Mouse (Mus musculus): ENCODE data around the gene Mat2a. TPM values are rescaled to one million over a fixed set of nuclear protein-coding genes. Genes with fewer than 3 reads are reported as not detected.
A peak's percentile ranks its signal among the peaks of the same experiment; 100 is the strongest.
"Not testable (repeated sequence)": the region's sequence is repeated elsewhere in the genome, so short reads cannot be mapped to it uniquely, and the experiment has no call there.

Gene Mat2a
- polyA plus RNA-seq, 1 experiment from 2014 or later, result 439 TPM

DNA sequence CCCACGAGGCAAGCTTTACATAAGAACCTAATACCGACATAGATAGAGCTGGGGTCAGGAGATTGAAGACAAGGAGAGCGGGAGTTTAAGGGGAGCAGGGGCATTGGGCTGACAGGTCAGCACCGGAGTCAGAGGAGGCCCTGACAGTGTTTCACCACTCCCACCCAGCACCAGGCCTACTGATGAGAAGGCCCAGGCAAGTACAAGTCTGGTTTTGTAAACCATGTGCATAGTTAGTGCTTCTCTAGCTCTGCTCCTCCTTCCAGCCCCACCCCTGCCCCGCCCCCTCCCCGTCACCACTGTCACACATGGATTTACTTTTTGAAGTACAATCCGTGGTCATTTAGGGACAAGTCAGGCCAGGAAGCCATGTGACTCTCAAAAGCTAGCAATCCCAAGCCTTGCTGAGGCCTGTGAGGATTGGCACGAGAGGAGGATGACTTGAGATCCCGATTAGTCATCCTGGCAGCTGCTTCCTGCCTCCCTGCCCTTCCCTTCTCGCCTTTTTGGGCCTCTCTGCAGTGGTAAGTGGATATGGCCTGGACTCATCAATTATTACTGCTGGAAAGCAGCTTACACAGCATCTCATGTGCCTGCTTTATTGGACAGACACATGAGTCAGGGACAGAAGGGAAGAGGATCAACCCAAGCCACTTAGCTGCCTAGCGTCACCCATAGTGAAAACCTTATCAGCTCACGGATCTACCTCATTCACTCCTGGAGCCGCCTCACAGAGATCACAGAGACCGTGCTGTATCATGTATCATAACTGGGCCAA lies 34.1 kb upstream of the Mat2a start:
- no peaks in the 10 kb centered on the region for H3K36me3 ChIP-seq
- H3K9me3 ChIP-seq, result no peaks in the 10 kb centered on the region
- no peak overlapping the region for H3K4me2 ChIP-seq (replicated peaks)
- no peak overlapping the region for H3K9ac ChIP-seq (replicated peaks)
- H3K27ac ChIP-seq, result no peak overlapping the region
- WGBS, result 70% methylated on average over 14 of the region's 14 CpGs
- H3K4me1 ChIP-seq (replicated peaks), result no peaks in the 10 kb centered on the region
- ATAC-seq, result no peak
- H3K27me3 ChIP-seq, result no peaks in the 10 kb centered on the region
- no peak overlapping the region for H3K4me3 ChIP-seq (replicated peaks)

DNA sequence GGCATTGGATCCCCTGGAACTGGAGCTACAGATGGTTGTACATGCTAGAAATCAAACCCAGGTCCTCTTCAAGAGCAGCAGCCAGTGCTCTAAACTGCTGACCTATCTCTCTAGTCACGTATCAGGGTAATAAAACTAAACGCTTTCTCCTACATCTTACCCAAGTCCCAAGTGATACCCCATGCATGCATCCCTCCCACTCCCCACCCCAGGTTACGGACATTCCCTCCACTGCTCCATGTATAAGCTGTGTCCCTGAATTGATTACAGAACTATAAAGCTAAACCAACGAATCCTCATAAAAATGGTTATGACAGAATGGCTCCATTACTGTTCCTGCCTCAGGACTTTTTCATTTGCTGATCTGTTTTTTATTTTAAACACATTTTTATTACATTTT lies 26.8 kb upstream of the Mat2a start:
- no peaks in the 10 kb centered on the region for H3K9me3 ChIP-seq
- H3K27ac ChIP-seq, result no peak overlapping the region
- ATAC-seq, result no peak
- H3K27me3 ChIP-seq, result no peaks in the 10 kb centered on the region
- H3K9ac ChIP-seq (replicated peaks), result no peak overlapping the region
- H3K4me2 ChIP-seq (replicated peaks), result no peak overlapping the region
- no peak overlapping the region for H3K4me3 ChIP-seq (replicated peaks)
- 88% methylated on average over 4 of the region's 4 CpGs for WGBS
- H3K36me3 ChIP-seq, result no peaks in the 10 kb centered on the region
- no peaks in the 10 kb centered on the region for H3K4me1 ChIP-seq (replicated peaks)

DNA sequence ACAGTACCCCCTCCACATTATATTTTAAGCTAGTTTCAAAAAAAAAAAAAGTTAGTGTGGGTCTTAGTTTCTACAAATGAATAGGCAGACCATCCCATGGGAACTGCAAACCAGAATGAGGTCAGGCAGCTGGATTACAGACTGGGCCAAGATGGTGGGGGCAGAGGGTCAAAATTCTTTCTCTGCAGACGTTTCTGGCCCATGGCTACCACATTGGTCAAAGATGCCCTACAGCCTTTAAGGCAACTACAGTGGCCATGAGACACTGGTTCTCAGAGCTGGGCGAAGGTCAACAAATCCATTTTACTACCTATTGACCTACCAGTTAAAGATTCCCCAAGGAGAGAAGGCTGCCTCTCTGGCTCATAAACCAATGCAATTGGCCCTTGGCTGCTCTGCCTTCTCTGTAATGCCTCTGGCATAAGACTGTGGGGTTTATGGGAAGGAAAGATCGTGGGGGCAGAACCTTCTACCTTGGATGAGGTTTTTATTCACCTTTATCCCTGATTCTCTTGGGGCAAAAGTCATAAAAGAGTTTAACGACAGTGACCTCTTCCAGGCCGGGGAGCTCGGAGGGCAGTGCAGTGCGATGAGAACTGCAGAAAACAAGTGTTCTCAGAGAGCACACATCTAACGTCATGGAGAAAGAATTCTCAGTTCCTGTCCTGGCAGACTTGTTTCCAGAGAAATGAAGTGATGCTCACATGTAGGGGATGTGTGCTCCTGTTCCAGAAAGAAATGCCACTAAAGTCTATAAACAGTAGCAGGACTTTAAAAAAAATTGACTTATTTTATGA lies 26.2 kb upstream of the Mat2a start:
- 83% methylated on average over 8 of the region's 8 CpGs for WGBS
- Histone ChIP-seq H3K4me1 (replicated peaks) (no peaks in the 10 kb centered on the region), H3K9ac (replicated peaks) (no peak overlapping the region), H3K36me3 (no peaks in the 10 kb centered on the region), H3K27ac (no peak overlapping the region), H3K4me3 (replicated peaks) (no peak overlapping the region), H3K4me2 (replicated peaks) (no peak overlapping the region), H3K9me3 (no peaks in the 10 kb centered on the region), H3K27me3 (no peaks in the 10 kb centered on the region)
- no peak for ATAC-seq

DNA sequence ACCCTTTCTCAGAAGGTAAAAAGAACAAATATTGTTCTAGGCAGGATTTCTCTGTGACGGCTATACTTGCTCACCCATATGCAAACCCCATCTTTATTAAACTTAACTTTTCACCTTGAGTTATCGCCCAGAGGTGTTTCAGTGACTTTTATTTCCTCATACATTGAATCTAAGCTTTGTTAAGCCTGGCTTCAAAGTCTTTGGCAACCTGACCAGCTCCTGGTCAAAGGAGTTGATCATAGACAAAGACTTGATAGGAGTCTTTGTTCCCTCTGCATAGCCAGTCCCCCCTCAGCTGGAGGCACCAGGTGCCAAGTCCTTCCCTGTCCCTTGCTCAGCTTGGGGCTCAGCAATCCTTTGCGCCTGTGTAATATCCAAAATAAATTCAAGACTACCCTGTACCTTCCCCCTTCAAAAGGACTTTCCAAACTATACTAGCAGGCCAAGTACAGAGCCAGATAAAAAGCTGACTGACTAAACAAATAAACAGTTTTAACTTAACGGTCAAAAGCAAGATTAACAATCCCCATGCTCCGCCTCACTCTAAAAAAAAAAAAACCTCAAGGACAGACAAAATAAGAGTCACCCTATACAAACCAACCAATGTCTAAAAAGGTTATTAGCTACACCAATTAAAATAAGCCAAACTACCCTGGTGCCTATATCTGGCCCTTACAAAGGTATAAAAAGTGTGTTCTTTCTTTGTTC lies 23.3 kb upstream of the Mat2a start:
- H3K4me1 ChIP-seq (replicated peaks), result not testable (repeated sequence)
- WGBS, result 83% methylated on average over 5 of the region's 5 CpGs

DNA sequence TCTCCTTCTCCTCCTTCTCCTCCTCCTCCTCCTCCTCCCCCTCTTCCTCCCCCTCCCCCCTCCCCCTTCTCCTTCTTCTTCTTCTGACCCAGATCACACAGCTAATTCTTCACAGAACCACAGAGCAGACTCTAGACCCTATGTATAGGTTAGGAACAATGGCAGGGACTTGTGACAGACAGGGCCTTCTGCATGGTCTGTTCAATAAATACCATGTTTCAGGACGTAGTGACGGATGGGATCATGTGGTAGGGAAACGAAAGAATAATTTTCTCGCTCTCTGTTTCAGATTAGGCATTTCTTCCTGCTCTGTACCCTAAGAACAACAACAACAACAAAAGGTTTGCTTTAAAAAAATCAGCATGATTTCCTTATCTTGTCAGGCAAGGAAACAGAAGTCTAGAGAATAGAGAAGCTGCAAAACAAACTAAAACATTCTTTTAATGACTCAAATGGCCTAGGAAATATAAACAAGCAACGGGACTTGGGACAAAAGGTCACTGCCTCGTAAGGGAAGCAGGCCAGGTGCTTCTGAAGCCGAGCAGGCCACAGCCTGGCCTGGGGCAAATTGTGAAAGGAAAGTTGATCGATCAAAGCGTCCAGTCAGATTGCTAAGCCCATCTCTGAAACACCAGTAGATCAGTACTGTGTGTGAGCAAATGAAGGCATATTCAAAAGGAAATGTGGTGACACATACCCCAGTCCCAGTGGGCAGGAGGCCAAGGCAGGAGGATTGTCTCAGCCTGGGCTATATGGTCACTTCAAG lies 20.9 kb upstream of the Mat2a start:
- Histone ChIP-seq H3K27ac (no peak overlapping the region), H3K4me3 (replicated peaks) (no peak overlapping the region), H3K4me2 (replicated peaks) (no peak overlapping the region), H3K27me3 (no peaks in the 10 kb centered on the region), H3K4me1 (replicated peaks) (peaks cover under 1% of the 10 kb centered on the region), H3K9ac (replicated peaks) (no peak overlapping the region), H3K36me3 (no peaks in the 10 kb centered on the region), H3K9me3 (no peaks in the 10 kb centered on the region)
- WGBS, result 78% methylated on average over 9 of the region's 9 CpGs
- ATAC-seq, result no peak

More for the DNA sequence above, 23.3 kb upstream of the Mat2a start:
- not testable (repeated sequence) for H3K9ac ChIP-seq (replicated peaks); H3K27me3 ChIP-seq; H3K4me3 ChIP-seq (replicated peaks); H3K9me3 ChIP-seq; H3K36me3 ChIP-seq; ATAC-seq; H3K27ac ChIP-seq; H3K4me2 ChIP-seq (replicated peaks)

DNA sequence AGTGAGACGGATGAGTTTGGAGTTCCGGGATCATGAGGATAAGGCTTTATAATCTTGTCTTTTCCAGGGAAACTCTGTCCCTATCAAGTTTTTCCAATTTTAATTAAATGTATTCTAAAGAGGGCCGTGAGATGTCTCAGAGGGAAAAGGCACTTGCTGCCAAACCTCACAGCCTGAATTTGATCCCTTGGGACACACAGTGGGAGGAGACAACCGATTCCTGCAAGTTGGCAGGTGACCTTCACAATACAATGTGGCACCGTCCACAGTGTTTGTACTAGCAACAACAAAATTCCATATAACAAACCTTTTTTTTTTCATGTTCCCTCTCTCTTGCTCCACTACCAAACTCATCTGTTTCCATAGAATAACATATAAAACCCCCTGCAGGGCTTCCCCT lies 19.6 kb upstream of the Mat2a start:
- Histone ChIP-seq H3K4me3 (replicated peaks) (no peak overlapping the region), H3K9me3 (no peaks in the 10 kb centered on the region), H3K27ac (no peak overlapping the region), H3K36me3 (no peaks in the 10 kb centered on the region), H3K27me3 (no peaks in the 10 kb centered on the region), H3K4me1 (replicated peaks) (peaks cover 13% of the 10 kb centered on the region), H3K9ac (replicated peaks) (no peak overlapping the region), H3K4me2 (replicated peaks) (no peak overlapping the region)
- ATAC-seq, result no peak
- WGBS, result 69% methylated on average over 5 of the region's 5 CpGs

DNA sequence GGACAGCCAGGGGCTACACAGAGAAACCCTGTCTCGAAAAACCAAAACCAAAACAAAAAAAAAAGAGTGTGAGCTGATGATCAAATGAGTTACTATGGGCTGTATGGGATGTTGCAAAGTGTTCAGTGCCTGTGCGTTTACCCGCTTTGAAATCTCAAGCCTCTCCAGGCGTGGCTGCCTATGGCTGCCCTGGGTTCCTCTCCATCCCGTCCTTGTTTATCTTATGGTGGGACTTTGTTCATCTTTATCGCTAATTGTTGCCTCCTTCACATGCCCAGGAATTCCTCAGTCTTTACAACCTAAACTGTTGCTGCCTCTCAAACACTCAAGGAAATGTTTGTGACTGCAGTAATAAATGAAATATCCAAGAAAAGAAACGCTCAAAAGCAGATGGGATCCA lies 19.1 kb upstream of the Mat2a start:
- H3K4me3 ChIP-seq (replicated peaks), result no peak overlapping the region
- H3K4me2 ChIP-seq (replicated peaks), result no peak overlapping the region
- H3K9me3 ChIP-seq, result no peaks in the 10 kb centered on the region
- H3K27ac ChIP-seq, result no peak overlapping the region
- no peak for ATAC-seq
- H3K36me3 ChIP-seq, result no peaks in the 10 kb centered on the region
- H3K27me3 ChIP-seq, result no peaks in the 10 kb centered on the region
- 89% methylated on average over 7 of the region's 7 CpGs for WGBS
- no peak overlapping the region for H3K9ac ChIP-seq (replicated peaks)
- peaks cover 13% of the 10 kb centered on the region for H3K4me1 ChIP-seq (replicated peaks)

DNA sequence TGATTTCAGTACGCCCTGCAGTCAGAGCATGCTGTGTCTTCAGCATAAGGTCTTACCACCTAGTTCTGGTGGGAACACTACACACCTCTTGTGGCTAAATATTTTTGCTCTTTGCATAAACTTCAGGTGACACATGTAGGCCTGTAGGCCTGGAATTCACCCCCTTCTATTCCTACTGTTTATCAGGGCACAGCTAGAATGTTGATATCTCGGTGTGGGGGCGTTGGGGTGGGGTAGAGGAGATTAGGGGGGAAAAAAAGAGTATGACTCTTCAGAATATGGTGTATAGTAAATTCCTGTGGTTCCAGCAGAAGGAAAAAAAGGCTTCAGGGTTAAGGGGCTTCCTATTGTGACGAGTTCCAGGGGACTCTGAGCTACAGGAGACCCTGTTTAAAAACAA lies 17.2 kb upstream of the Mat2a start:
- H3K9ac ChIP-seq (replicated peaks), result no peak overlapping the region
- peaks cover 13% of the 10 kb centered on the region for H3K4me1 ChIP-seq (replicated peaks)
- no peak overlapping the region for H3K27ac ChIP-seq
- no peak overlapping the region for H3K4me3 ChIP-seq (replicated peaks)
- no peak overlapping the region for H3K4me2 ChIP-seq (replicated peaks)
- no peak for ATAC-seq
- no peaks in the 10 kb centered on the region for H3K36me3 ChIP-seq
- 81% methylated on average over 4 of the region's 4 CpGs for WGBS
- H3K9me3 ChIP-seq, result no peaks in the 10 kb centered on the region
- no peaks in the 10 kb centered on the region for H3K27me3 ChIP-seq

DNA sequence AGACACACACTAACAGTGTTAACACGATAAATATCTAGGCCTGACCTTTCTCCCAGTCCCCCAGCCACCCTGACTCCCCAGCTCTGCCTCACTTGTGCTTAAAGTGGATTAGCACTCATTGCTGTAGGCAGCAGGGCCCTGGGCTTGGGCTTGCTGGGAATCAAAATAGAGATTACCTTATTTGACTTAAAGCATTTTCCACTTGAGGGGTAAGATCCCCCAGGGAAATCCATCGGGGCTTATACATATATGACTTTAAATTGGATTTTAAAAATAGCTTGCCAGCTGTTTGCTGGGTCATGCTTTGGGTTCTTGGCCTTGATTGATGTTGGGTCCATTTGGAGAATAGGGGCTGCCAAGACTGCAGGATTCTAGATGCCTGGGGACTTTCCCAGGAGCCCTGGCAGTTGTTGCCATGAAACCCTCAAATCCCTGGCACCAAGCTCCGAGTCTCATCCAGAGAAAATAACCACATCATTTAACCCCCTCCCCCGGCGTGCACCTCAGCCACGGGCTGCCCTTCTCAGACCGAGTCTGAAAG lies 15.5 kb upstream of the Mat2a start:
- Histone ChIP-seq H3K4me3 (replicated peaks) (no peak overlapping the region), H3K9ac (replicated peaks) (no peak overlapping the region), H3K4me2 (replicated peaks) (no peak overlapping the region), H3K36me3 (no peaks in the 10 kb centered on the region), H3K27me3 (no peaks in the 10 kb centered on the region), H3K27ac (peak overlapping the region; percentile 65), H3K4me1 (replicated peaks) (peaks cover 13% of the 10 kb centered on the region), H3K9me3 (no peaks in the 10 kb centered on the region)
- ATAC-seq, result peak; percentile 81
- WGBS, result 50% methylated on average over 7 of the region's 7 CpGs

DNA sequence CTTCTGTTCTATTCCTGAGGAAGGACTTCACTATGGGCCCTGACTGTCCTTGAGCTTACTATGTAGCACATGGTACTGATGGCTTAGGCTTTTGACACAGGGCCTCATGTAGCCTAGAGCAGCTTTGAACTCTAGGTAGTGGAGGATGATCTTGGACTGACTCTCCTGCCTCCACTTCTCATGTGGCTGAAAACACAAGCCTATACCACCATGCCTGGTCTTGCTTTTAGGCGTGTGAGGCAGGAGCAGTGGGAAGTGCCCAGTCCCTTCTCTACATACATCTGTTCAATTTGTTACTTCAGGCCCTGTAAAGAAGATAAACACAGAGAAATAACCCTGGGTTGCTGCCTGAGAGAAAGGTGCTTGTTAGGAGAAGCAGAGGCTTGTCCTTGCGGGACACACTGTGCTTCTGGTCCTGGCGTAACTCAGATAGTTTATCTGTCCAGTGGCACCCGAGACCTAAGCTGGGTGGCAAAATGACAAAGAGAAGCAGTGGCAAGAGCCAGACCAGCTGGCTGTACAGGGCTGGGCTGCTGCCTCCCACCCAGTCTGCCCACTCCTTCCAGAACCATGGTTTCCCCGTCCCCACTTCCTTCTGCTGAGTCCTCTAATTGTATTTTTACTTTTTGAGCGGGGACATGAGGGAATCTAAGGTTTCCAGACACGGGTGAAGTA lies 14.9 kb upstream of the Mat2a start:
- no peak overlapping the region for H3K4me2 ChIP-seq (replicated peaks)
- H3K36me3 ChIP-seq, result no peaks in the 10 kb centered on the region
- no peaks in the 10 kb centered on the region for H3K27me3 ChIP-seq
- H3K9me3 ChIP-seq, result no peaks in the 10 kb centered on the region
- peak overlapping the region; percentile 65 for H3K27ac ChIP-seq
- no peak overlapping the region for H3K4me3 ChIP-seq (replicated peaks)
- no peak overlapping the region for H3K9ac ChIP-seq (replicated peaks)
- 69% methylated on average over 7 of the region's 7 CpGs for WGBS
- peaks cover 13% of the 10 kb centered on the region for H3K4me1 ChIP-seq (replicated peaks)
- ATAC-seq, result peak; percentile 24; the same call in 1 of the 2 replicates

DNA sequence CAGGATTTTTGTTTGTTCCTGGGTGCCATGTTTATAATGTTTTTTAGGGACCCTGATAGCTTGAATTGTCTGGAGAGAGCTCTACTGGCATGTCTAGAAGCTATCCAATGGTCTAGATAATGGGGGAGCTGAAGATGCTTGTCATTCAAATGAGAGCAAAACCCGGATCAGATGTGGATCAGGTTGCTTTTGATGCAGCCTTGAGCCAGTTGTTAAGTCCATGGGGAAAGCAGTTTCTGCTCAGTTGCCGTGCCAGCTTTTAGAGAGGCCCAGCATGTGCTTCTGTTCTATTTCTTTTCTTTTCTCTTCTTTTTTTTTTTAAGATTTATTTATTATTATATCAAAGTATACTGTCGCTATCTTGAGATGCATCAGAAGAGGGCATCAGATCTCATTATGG lies 14.2 kb upstream of the Mat2a start:
- Histone ChIP-seq H3K4me1 (replicated peaks) (peaks cover 13% of the 10 kb centered on the region), H3K27me3 (no peaks in the 10 kb centered on the region), H3K9me3 (no peaks in the 10 kb centered on the region), H3K4me3 (replicated peaks) (no peak overlapping the region), H3K27ac (no peak overlapping the region), H3K4me2 (replicated peaks) (no peak overlapping the region), H3K36me3 (no peaks in the 10 kb centered on the region), H3K9ac (replicated peaks) (no peak overlapping the region)
- WGBS, result 63% methylated on average over 3 of the region's 3 CpGs
- no peak for ATAC-seq

All from midbrain, embryonic 13.5 days (tissue).